Mouse (Mus musculus) embryonic fibroblast, embryonic 13.5 days (primary cell): ENCODE measurements around the gene Higd1a.

Experiments used
- CTCF ChIP-seq: IDR thresholded peaks from 2 replicates; pipeline ENCODE4 v1.5.1; 2011; ENCODE audit warnings: mild to moderate bottlenecking, control low read depth, low read length, moderate library complexity, borderline replicate concordance; ENCODE audit not compliant: insufficient read depth
- POLR2A ChIP-seq: IDR thresholded peaks from 2 replicates; pipeline ENCODE4 v1.6.1; 2011; ENCODE audit warnings: low read depth, mild to moderate bottlenecking, control low read depth, low read length, moderate library complexity

- no peak for TF ChIP-seq CTCF
- no peak for TF ChIP-seq POLR2A
Observed at GRCm38 (mm10) chr9:121854246-121854645, 3.9 kb downstream of the Higd1a start.
